Mouse (Mus musculus) forebrain, embryonic 12.5 days (tissue): ENCODE results near the gene Usb1. TPM values are rescaled to one million over a fixed set of nuclear protein-coding genes. Genes with fewer than 3 reads are reported as not detected.
"Not testable (repeated sequence)": the region's sequence is repeated elsewhere in the genome, so short reads cannot be mapped to it uniquely, and the experiment has no call there.

Experiments used
- ATAC-seq: fragments of 200-750 bp; cut with Nextera tagmentation; 2 replicates; pipeline ENCODE4 v1.8.0; 2017; ENCODE audit warnings: moderate TSS enrichment; ENCODE audit not compliant: low FRiP score
- H3K27ac ChIP-seq: fragments of 300-500 bp; sonication (generic); 2 replicates; pipeline ENCODE4 v1.5.1; 2016; ENCODE audit warnings: mild to moderate bottlenecking
- H3K27me3 ChIP-seq: fragments of 300-500 bp; sonication (generic); 2 replicates; pipeline ENCODE4 v1.6.1; 2016; ENCODE audit warnings: mild to moderate bottlenecking
- H3K36me3 ChIP-seq: fragments of 300-500 bp; sonication (generic); replicated peaks from 2 replicates; pipeline ENCODE4 v1.6.1; 2016; ENCODE audit warnings: mild to moderate bottlenecking
- H3K4me1 ChIP-seq: fragments of 300-500 bp; sonication (generic); 2 replicates; pipeline ENCODE4 v1.6.1; 2016
- H3K4me2 ChIP-seq: fragments of 300-500 bp; sonication (generic); 2 replicates; pipeline ENCODE4 v1.6.1; 2016; ENCODE audit warnings: mild to moderate bottlenecking, moderate library complexity
- H3K4me3 ChIP-seq: fragments of 300-500 bp; sonication (generic); replicated peaks from 2 replicates; pipeline ENCODE4 v1.5.1; 2016; ENCODE audit warnings: mild to moderate bottlenecking
- H3K9ac ChIP-seq: fragments of 300-500 bp; sonication (generic); 2 replicates; pipeline ENCODE4 v1.6.1; 2016; ENCODE audit warnings: mild to moderate bottlenecking
- H3K9me3 ChIP-seq: fragments of 300-500 bp; sonication (generic); 2 replicates; pipeline ENCODE4 v1.6.1; 2016
- WGBS: fragments of 180-500 bp; shearing (Covaris S2); methylation state at CpG from one replicate; pipeline ENCODE4 v1.1.7; 2016; 5-methylcytosine and 5-hydroxymethylcytosine counted together
- polyA plus RNA-seq: library from polyadenylated mRNA; unstranded; fragments of >200 nt; fragmentation: Nextera tagmentation; extraction: Ambion mirVana; gene quantifications from 2 replicates; pipeline ENCODE4 v1.2.1, GENCODE M21; 2016

The Usb1 gene
- polyA plus RNA-seq, 1 experiment from 2014 or later: 41.7 TPM

GRCm38 (mm10) chr8:95361016-95361341 is 28.9 kb downstream of the Usb1 start:
- H3K4me3 ChIP-seq: no peak overlapping the region
- no peak for ATAC-seq
- H3K9ac ChIP-seq: no peak overlapping the region
- no peaks in the 10 kb centered on the region for H3K27me3 ChIP-seq
- H3K9me3 ChIP-seq: no peaks in the 10 kb centered on the region; the same call in 1 of the 2 replicates
- peaks cover under 1% of the 10 kb centered on the region; the same call in 1 of the 2 replicates for H3K36me3 ChIP-seq
- WGBS: 74% methylated on average over 3 of the region's 3 CpGs
- no peak overlapping the region for H3K27ac ChIP-seq
- no peak overlapping the region for H3K4me2 ChIP-seq
- H3K4me1 ChIP-seq: peaks cover 35% of the 10 kb centered on the region

GRCm38 (mm10) chr8:95362272-95362671 is 30.2 kb downstream of the Usb1 start:
- H3K27me3 ChIP-seq: no peaks in the 10 kb centered on the region
- no peak overlapping the region for H3K9ac ChIP-seq
- H3K36me3 ChIP-seq: peaks cover 5% of the 10 kb centered on the region; the same call in 1 of the 2 replicates
- H3K4me1 ChIP-seq: peaks cover 35% of the 10 kb centered on the region
- no peak for ATAC-seq
- no peak overlapping the region for H3K27ac ChIP-seq
- no peaks in the 10 kb centered on the region; the same call in 1 of the 2 replicates for H3K9me3 ChIP-seq
- no peak overlapping the region for H3K4me3 ChIP-seq
- 78% methylated on average over 6 of the region's 6 CpGs for WGBS
- no peak overlapping the region for H3K4me2 ChIP-seq

- H3K4me2 ChIP-seq: no peak overlapping the region
- no peak overlapping the region for H3K9ac ChIP-seq
- 97% methylated on average over 2 of the region's 2 CpGs for WGBS
These were observed 31.8 kb downstream of the Usb1 start for GRCm38 (mm10) chr8:95363849-95364248.

GRCm38 (mm10) chr8:95369581-95370326 is 37.7 kb downstream of the Usb1 start:
- Histone ChIP-seq H3K9me3 (no peaks in the 10 kb centered on the region), H3K4me3 (no peak overlapping the region), H3K27me3 (no peaks in the 10 kb centered on the region), H3K9ac (no peak overlapping the region), H3K4me2 (no peak overlapping the region), H3K36me3 (peaks cover 67% of the 10 kb centered on the region), H3K4me1 (no peaks in the 10 kb centered on the region; the same call in 1 of the 2 replicates), H3K27ac (no peak overlapping the region)
- no peak for ATAC-seq
- WGBS: 55% methylated on average over 20 of the region's 20 CpGs

More at GRCm38 (mm10) chr8:95363849-95364248, 31.8 kb downstream of the Usb1 start:
- ATAC-seq: no peak
- Histone ChIP-seq H3K9me3 (no peaks in the 10 kb centered on the region; the same call in 1 of the 2 replicates), H3K4me3 (no peak overlapping the region), H3K27ac (no peak overlapping the region), H3K27me3 (no peaks in the 10 kb centered on the region), H3K4me1 (peaks cover 26% of the 10 kb centered on the region), H3K36me3 (peaks cover 18% of the 10 kb centered on the region)

GRCm38 (mm10) chr8:95373389-95374002 is 41.4 kb downstream of the Usb1 start:
- H3K4me2 ChIP-seq: no peak overlapping the region
- H3K27ac ChIP-seq: no peak overlapping the region
- no peak overlapping the region for H3K4me3 ChIP-seq
- no peak overlapping the region for H3K9ac ChIP-seq
- H3K36me3 ChIP-seq: peaks cover 51% of the 10 kb centered on the region
- no peaks in the 10 kb centered on the region for H3K9me3 ChIP-seq
- no peak for ATAC-seq
- H3K27me3 ChIP-seq: no peaks in the 10 kb centered on the region
- WGBS: 85% methylated on average over 12 of the region's 12 CpGs
- no peaks in the 10 kb centered on the region; the same call in 1 of the 2 replicates for H3K4me1 ChIP-seq

- 86% methylated on average over 3 of the region's 3 CpGs for WGBS
- H3K36me3 ChIP-seq: peaks cover 42% of the 10 kb centered on the region
- H3K9ac ChIP-seq: no peak overlapping the region
- H3K27ac ChIP-seq: no peak overlapping the region
- H3K4me1 ChIP-seq: no peaks in the 10 kb centered on the region; the same call in 1 of the 2 replicates
- H3K4me2 ChIP-seq: no peak overlapping the region
- H3K9me3 ChIP-seq: no peaks in the 10 kb centered on the region
- no peak for ATAC-seq
- no peaks in the 10 kb centered on the region for H3K27me3 ChIP-seq
- H3K4me3 ChIP-seq: no peak overlapping the region
These were observed 42.3 kb downstream of the Usb1 start for GRCm38 (mm10) chr8:95374429-95374828.

GRCm38 (mm10) chr8:95375374-95375930 is 43.4 kb downstream of the Usb1 start:
- H3K27me3 ChIP-seq: no peaks in the 10 kb centered on the region
- 84% methylated on average over 7 of the region's 7 CpGs for WGBS
- no peak overlapping the region for H3K9ac ChIP-seq
- no peak overlapping the region for H3K4me2 ChIP-seq
- no peaks in the 10 kb centered on the region for H3K9me3 ChIP-seq
- no peaks in the 10 kb centered on the region for H3K4me1 ChIP-seq
- peaks cover 32% of the 10 kb centered on the region for H3K36me3 ChIP-seq
- no peak for ATAC-seq
- H3K4me3 ChIP-seq: no peak overlapping the region
- no peak overlapping the region for H3K27ac ChIP-seq

GRCm38 (mm10) chr8:95376309-95376999 is 44.4 kb downstream of the Usb1 start:
- Histone ChIP-seq H3K4me2 (no peak overlapping the region), H3K4me1 (no peaks in the 10 kb centered on the region), H3K9me3 (no peaks in the 10 kb centered on the region), H3K9ac (no peak overlapping the region), H3K27me3 (no peaks in the 10 kb centered on the region), H3K36me3 (peaks cover 23% of the 10 kb centered on the region), H3K4me3 (no peak overlapping the region), H3K27ac (no peak overlapping the region)
- no peak for ATAC-seq
- whole genome bisulfite sequencing: 87% methylated on average over 12 of the region's 12 CpGs

- Histone ChIP-seq H3K36me3 (peaks cover 16% of the 10 kb centered on the region), H3K9ac (no peak overlapping the region), H3K9me3 (no peaks in the 10 kb centered on the region), H3K4me3 (no peak overlapping the region), H3K4me1 (no peaks in the 10 kb centered on the region), H3K4me2 (no peak overlapping the region), H3K27me3 (no peaks in the 10 kb centered on the region), H3K27ac (no peak overlapping the region)
- no peak for ATAC-seq
- 81% methylated on average over 4 of the region's 4 CpGs for WGBS
These were observed 45.0 kb downstream of the Usb1 start for GRCm38 (mm10) chr8:95377101-95377500.

- H3K36me3 ChIP-seq: peaks cover 9% of the 10 kb centered on the region
- H3K27ac ChIP-seq: no peak overlapping the region
- no peaks in the 10 kb centered on the region for H3K27me3 ChIP-seq
- WGBS: 73% methylated on average over 7 of the region's 7 CpGs
- H3K9me3 ChIP-seq: no peaks in the 10 kb centered on the region
- ATAC-seq: no peak
- H3K4me3 ChIP-seq: no peak overlapping the region
- H3K9ac ChIP-seq: no peak overlapping the region
- no peak overlapping the region for H3K4me2 ChIP-seq
- H3K4me1 ChIP-seq: no peaks in the 10 kb centered on the region
These were observed 45.8 kb downstream of the Usb1 start for GRCm38 (mm10) chr8:95377863-95378291.

- H3K4me1 ChIP-seq, H3K27ac ChIP-seq, H3K9me3 ChIP-seq, H3K4me3 ChIP-seq, H3K36me3 ChIP-seq, H3K27me3 ChIP-seq, H3K9ac ChIP-seq, H3K4me2 ChIP-seq, ATAC-seq: not testable (repeated sequence)
- 97% methylated on average over 11 of the region's 11 CpGs for WGBS
These were observed 46.8 kb downstream of the Usb1 start for GRCm38 (mm10) chr8:95378928-95379327.

GRCm38 (mm10) chr8:95380953-95381352 is 48.9 kb downstream of the Usb1 start:
- H3K4me3 ChIP-seq: no peak overlapping the region
- H3K4me1 ChIP-seq: no peaks in the 10 kb centered on the region
- H3K27me3 ChIP-seq: no peaks in the 10 kb centered on the region
- no peaks in the 10 kb centered on the region for H3K36me3 ChIP-seq
- ATAC-seq: no peak
- no peak overlapping the region for H3K9ac ChIP-seq
- no peak overlapping the region for H3K27ac ChIP-seq
- 0 out of 2 replicates have a peak, but pooled peaks cover 3% of the 10 kb centered on the region for H3K9me3 ChIP-seq
- no peak overlapping the region for H3K4me2 ChIP-seq
